Mouse (Mus musculus): Measurements from ENCODE around the gene Gm14435.
"Not testable (repeated sequence)": the region's sequence is repeated elsewhere in the genome, so short reads cannot be mapped to it uniquely, and the experiment has no call there.

The Gm14435 gene

DNA sequence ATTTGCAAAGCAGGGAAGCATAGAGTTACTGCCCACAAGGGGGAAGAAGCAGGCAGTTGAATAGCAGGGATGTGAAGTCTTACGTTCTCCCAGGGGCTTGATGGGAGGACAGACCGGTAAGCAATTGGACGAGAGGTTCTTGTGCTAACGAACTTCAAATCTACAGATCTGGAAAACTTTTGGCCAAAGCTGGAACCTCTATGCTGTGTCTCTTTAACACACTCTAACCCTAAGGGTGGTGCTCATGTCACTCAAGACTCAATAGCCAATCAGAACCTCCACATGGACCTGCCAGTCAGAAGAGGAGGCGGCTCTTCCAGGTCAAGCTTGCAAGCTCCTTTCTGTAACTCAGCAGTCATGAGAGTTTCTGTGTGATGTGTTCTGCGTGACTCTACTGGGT, at the start of gene Gm14435:
Gene Gm14435, plus strand, starts transcription at position 301 of the 400 bp plus-strand sequence.
- not testable (repeated sequence) for DNase-seq
